In the genomic region with DNA sequence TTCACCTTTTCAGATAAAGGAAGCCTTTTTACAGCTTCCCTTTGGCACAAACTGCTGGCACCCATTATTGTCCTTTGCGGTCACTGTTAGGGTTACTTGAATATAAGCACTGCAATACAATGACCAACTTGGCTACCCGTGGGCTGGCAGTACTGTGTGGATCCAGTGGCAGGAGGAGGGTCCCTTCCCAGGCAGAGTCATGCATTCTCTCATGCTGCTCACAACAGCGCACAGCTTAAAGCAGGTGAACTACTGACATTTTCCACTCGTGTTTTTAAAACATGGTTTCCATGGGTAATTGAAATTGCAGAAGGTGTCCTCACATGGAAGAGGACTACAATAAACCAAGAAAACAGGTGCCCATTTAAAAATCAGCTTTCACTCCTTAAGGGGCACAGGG, we compare ENCODE assay signal across 27 mouse cellular contexts. TPM values are rescaled to one million over a fixed set of nuclear protein-coding genes. Genes with fewer than 3 reads are reported as not detected.
A peak's percentile ranks its signal among the peaks of the same experiment; 100 is the strongest.
DNase-seq lines count a peak whose midpoint lies in the region; ATAC-seq and TF ChIP-seq lines count a peak whose summit lies in the region.
"Had no signal": no experiment of that assay in that cellular context is flagged by ENCODE, and none has a peak within 500 bp of the region (broad histone marks: within the 10 kb centered on the region; RNA-seq: fewer than 3 reads in every experiment).

No protein-coding gene starts in this region.

- no peaks in the 10 kb centered on the region for H3K9me3 ChIP-seq in lung, embryonic 14.5 days (ENCODE audit: low read depth, low read length)
- H3K9me3 ChIP-seq: embryonic facial prominence, embryonic 13.5 days; embryonic facial prominence, embryonic 15.5 days; forebrain, embryonic 10.5 days; forebrain, embryonic 12.5 days; G1E had no signal

- TF ChIP-seq POLR2A in thymus, adult 2 months (IDR thresholded peaks at IDR 0.05; ENCODE audit: control insufficient read depth, extremely low read depth, insufficient read depth, low read length, poor library complexity) = no peak

- no peak overlapping the region for H3K4me2 ChIP-seq in lung, embryonic 14.5 days
- H3K4me2 ChIP-seq: embryonic facial prominence, embryonic 13.5 days; embryonic facial prominence, embryonic 15.5 days; forebrain, embryonic 12.5 days had no signal

- ATAC-seq in lung, embryonic 14.5 days (ENCODE audit: insufficient read depth) = no peak
- ATAC-seq: CD4-positive, CD25-positive, alpha-beta regulatory T cell, adult 4 months; forebrain, embryonic 14.5 days; forebrain, embryonic 16.5 days had no signal

- no peaks in the 10 kb centered on the region for H3K27me3 ChIP-seq in lung, embryonic 14.5 days (ENCODE audit: insufficient read depth, low read length)
- no peaks in the 10 kb centered on the region for H3K27me3 ChIP-seq in thymus, adult 2 months (ENCODE audit: control insufficient read depth, insufficient read depth, low read length)
- H3K27me3 ChIP-seq: CH12.LX; embryonic facial prominence, embryonic 13.5 days; embryonic facial prominence, embryonic 15.5 days; forebrain, embryonic 12.5 days had no signal

- no peak for DNase-seq in lung, embryonic 14.5 days
- no peak for DNase-seq in lung, postnatal 36 days
- peak; percentile 1 for DNase-seq in retina, embryonic 14.5 days (ENCODE audit: low spot score)
- DNase-seq in retina, postnatal 1 day = no peak
- peak; percentile 2 for DNase-seq in thymus, postnatal 4 days
- DNase-seq in thymus, adult 2 months = no peak
- DNase-seq: adrenal gland, adult 2 months; adrenal gland, postnatal 10 days; adrenal gland, postnatal 25 days; B cell, adult 2 months; cerebellum, adult 11 months; cerebellum, adult 18-20 months; cerebellum, adult 8-10 months; cerebellum, adult 9-11 months; cerebellum, postnatal 14 days; cerebellum, postnatal 36 days; embryo, embryonic 11 days had no signal

- WGBS in lung, embryonic 14.5 days = 84% methylated on average over 4 of the region's 4 CpGs
- WGBS in thymus, adult 2 months = 90% methylated on average over 4 of the region's 4 CpGs

- no peak for TF ChIP-seq CTCF in lung, embryonic 14.5 days (IDR thresholded peaks at IDR 0.05; ENCODE audit: low read depth)
- TF ChIP-seq CTCF in thymus, adult 2 months (IDR thresholded peaks at IDR 0.05; ENCODE audit: borderline replicate concordance, control insufficient read depth, extremely low read depth, insufficient read depth, low read length, poor library complexity) = no peak

- H3K36me3 ChIP-seq in lung, embryonic 14.5 days (ENCODE audit: insufficient read depth) = peaks cover 12% of the 10 kb centered on the region
- H3K36me3 ChIP-seq in thymus, adult 2 months (ENCODE audit: control insufficient read depth, insufficient read depth, low read length) = no peaks in the 10 kb centered on the region

- H3K27ac ChIP-seq in lung, embryonic 14.5 days (ENCODE audit: low read depth) = peak overlapping the region; percentile 70; the same call in 1 of the 2 replicates
- no peak overlapping the region for H3K27ac ChIP-seq in thymus, adult 2 months (ENCODE audit: control insufficient read depth, insufficient read depth, low read length)
- H3K27ac ChIP-seq: embryonic facial prominence, embryonic 13.5 days; embryonic facial prominence, embryonic 15.5 days; forebrain, embryonic 10.5 days; forebrain, embryonic 12.5 days had no signal

- no peak overlapping the region for H3K4me3 ChIP-seq in lung, embryonic 14.5 days (ENCODE audit: low read depth, low read length)
- H3K4me3 ChIP-seq in thymus, adult 2 months (ENCODE audit: control insufficient read depth, insufficient read depth, low read length) = no peak overlapping the region
- H3K4me3 ChIP-seq: embryonic facial prominence, embryonic 13.5 days; embryonic facial prominence, embryonic 15.5 days; erythroblast, embryonic 14.5 days; forebrain, embryonic 10.5 days; forebrain, embryonic 12.5 days had no signal

- H3K9ac ChIP-seq in lung, embryonic 14.5 days = no peak overlapping the region
- H3K9ac ChIP-seq: embryonic facial prominence, embryonic 13.5 days; embryonic facial prominence, embryonic 15.5 days; forebrain, embryonic 12.5 days had no signal

- 0 out of 2 replicates have a peak, but pooled peaks cover 6% of the 10 kb centered on the region for H3K4me1 ChIP-seq in lung, embryonic 14.5 days (ENCODE audit: insufficient read depth)
- no peaks in the 10 kb centered on the region for H3K4me1 ChIP-seq in thymus, adult 2 months (replicated peaks; ENCODE audit: control insufficient read depth, insufficient read depth, low read length)
- H3K4me1 ChIP-seq: embryonic facial prominence, embryonic 15.5 days; forebrain, embryonic 10.5 days; forebrain, embryonic 12.5 days had no signal

RNA-seq across cellular contexts. Expression of a gene that starts 8.4 kb away (rescaled TPM):
- 83.9 and 86.5 TPM in 2 replicates for polyA plus RNA-seq in lung, embryonic 14.5 days (2014; fragmentation: Nextera tagmentation; extraction: Ambion mirVana)
- 0.78 and 0.89 TPM in 2 replicates for polyA plus RNA-seq in thymus, adult 2 months (2012; rRNA removed)
- polyA plus RNA-seq: erythroblast, embryonic 14.5 days had no signal

RNA-seq across cellular contexts. Expression of a gene that starts 34.9 kb away (rescaled TPM):
- polyA plus RNA-seq in lung, embryonic 14.5 days (2014; fragmentation: Nextera tagmentation; extraction: Ambion mirVana) = 79.0 and 79.7 TPM in 2 replicates
- 3.2 and 3.3 TPM in 2 replicates for polyA plus RNA-seq in thymus, adult 2 months (2012; rRNA removed)

Comparison
In these comparisons a context has a peak if more than half of its experiments do, and no peak if none do; other contexts are left out.
1. DNase-seq: peak in retina, embryonic 14.5 days (single experiment) and thymus, postnatal 4 days (single experiment); none in lung, embryonic 14.5 days (single experiment), lung, postnatal 36 days (single experiment), retina, postnatal 1 day (single experiment) and thymus, adult 2 months (single experiment).
2. RNA of a gene that starts 8.4 kb away (polyA plus RNA-seq): 83.9 to 86.5 TPM in lung, embryonic 14.5 days; 0.78 to 0.89 TPM in thymus, adult 2 months; every median in the first group is over 10 times any median in the second.
3. RNA of a gene that starts 34.9 kb away (polyA plus RNA-seq): 79.0 to 79.7 TPM in lung, embryonic 14.5 days; 3.2 to 3.3 TPM in thymus, adult 2 months; every median in the first group is over 10 times any median in the second.